Mouse (Mus musculus) C2C12 (cell line): Measurements from ENCODE around the gene Tubb2b.

Experiments used
- CEBPB ChIP-seq: IDR thresholded peaks from one replicate; pipeline ENCODE4 v1.6.1; 2011; ENCODE audit warnings: low read depth, mild to moderate bottlenecking, control low read depth, moderate library complexity
- CTCF ChIP-seq: IDR thresholded peaks from one replicate; pipeline ENCODE4 v1.5.1; 2011; ENCODE audit not compliant: control insufficient read depth, insufficient read depth, insufficient read length
- FOSL1 ChIP-seq: IDR thresholded peaks from one replicate; pipeline ENCODE4 v1.8.0; 2011; ENCODE audit warnings: mild to moderate bottlenecking, low read length; ENCODE audit not compliant: poor library complexity, insufficient read depth, severe bottlenecking
- MAX ChIP-seq: IDR thresholded peaks from one replicate; pipeline ENCODE4 v1.6.1; 2011; ENCODE audit warnings: mild to moderate bottlenecking, control low read depth
- MYOD1 ChIP-seq: IDR thresholded peaks from one replicate; pipeline ENCODE4 v1.6.1; 2011; ENCODE audit warnings: low read depth; ENCODE audit not compliant: control insufficient read depth, insufficient read length
- MYOG ChIP-seq: IDR thresholded peaks from one replicate; pipeline ENCODE4 v1.6.1; 2011; ENCODE audit not compliant: control insufficient read depth, insufficient read length; ENCODE audit errors: extremely low read depth
- USF1 ChIP-seq: IDR thresholded peaks from one replicate; pipeline ENCODE4 v1.6.1; 2011; ENCODE audit warnings: low read depth, mild to moderate bottlenecking, control low read depth, moderate library complexity

DNA sequence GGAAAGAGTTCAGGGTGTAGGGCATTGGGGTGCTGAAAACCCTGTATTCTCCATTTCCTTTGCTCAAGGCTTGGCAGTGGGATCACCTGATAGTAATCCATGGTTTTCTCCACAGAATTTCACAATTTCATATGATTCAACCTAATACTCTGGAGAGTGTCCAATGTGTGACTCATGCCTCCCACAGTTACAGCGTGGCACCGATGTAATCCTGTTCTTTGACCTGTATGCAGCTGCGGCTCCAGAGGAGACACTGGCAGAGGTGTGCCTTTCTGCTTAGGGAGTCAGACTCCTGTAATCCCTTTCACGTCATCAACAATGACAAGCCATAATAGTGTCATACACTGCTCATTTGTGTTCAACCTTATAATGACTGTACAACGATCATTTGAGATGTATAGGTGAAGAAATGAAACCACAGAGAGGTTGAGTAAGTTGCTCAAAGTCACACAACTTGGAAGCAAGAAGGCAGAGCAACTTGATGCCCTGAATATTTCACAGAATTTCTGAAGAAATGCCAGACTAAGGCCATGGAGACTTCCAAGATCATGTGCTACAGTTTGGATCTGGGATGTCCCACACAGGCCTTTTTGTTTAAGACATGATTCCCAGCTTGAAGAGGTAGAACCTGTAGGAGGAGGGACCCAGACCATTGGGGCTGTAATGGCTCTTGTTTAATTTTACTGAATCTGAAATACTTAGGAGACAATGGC, 17.7 kb downstream of the Tubb2b start:
- TF ChIP-seq CTCF (no peak), MAX (peak; percentile 62), MYOG (no peak), CEBPB (peak; percentile 97), FOSL1 (peak; percentile 63), USF1 (no peak), MYOD1 (peak; percentile 37)
